Mouse (Mus musculus) myocyte (in vitro differentiated cells): ENCODE measurements at regions not wholly inside any gene's neighbourhood (a gene's known extent, or its start where the extent isn't known, plus 50 kb on each side); places are given as distances from the start of the nearest gene placed in this dataset.
A peak's percentile ranks its signal among the peaks of the same experiment; 100 is the strongest.

Experiments used
- H3K27me3 ChIP-seq: one replicate; pipeline ENCODE4 v1.6.1; 2011; ENCODE audit not compliant: control insufficient read depth, insufficient read depth, insufficient read length
- H3K36me3 ChIP-seq: one replicate; pipeline ENCODE4 v1.6.1; 2011; ENCODE audit not compliant: control insufficient read depth, insufficient read depth
- H3K4me2 ChIP-seq: one replicate; pipeline ENCODE4 v1.6.1; 2011; ENCODE audit warnings: low read depth, control low read depth
- H3K4me3 ChIP-seq: one replicate; pipeline ENCODE4 v1.5.1; 2011; ENCODE audit warnings: mild to moderate bottlenecking, control low read depth, moderate library complexity
- H3K79me2 ChIP-seq: one replicate; pipeline ENCODE4 v1.6.1; 2011; ENCODE audit not compliant: control insufficient read depth, insufficient read depth
- H3ac ChIP-seq: one replicate; pipeline ENCODE4 v1.6.1; 2011; ENCODE audit not compliant: control insufficient read depth, insufficient read length
- CEBPB ChIP-seq: IDR thresholded peaks from 2 replicates; pipeline ENCODE4 v1.6.1; 2011; ENCODE audit warnings: mild to moderate bottlenecking, moderate library complexity; ENCODE audit not compliant: poor library complexity, insufficient read depth, severe bottlenecking
- E2F4 ChIP-seq: IDR thresholded peaks from one replicate; pipeline ENCODE4 v1.6.1; 2011; ENCODE audit warnings: mild to moderate bottlenecking, control low read depth, moderate library complexity; ENCODE audit not compliant: insufficient read depth
- MAX ChIP-seq: IDR thresholded peaks from one replicate; pipeline ENCODE4 v1.6.1; 2011; ENCODE audit warnings: low read depth, mild to moderate bottlenecking, control low read depth
- MYOD1 ChIP-seq, 3 experiments: IDR thresholded peaks; one replicate each; pipeline ENCODE4 v1.6.1; 2011; ENCODE audit warnings: control low read depth in 2 of 3, low read depth in 2 of 3, mild to moderate bottlenecking in 2 of 3, moderate library complexity in 1 of 3; ENCODE audit not compliant: insufficient read length in 2 of 3, control insufficient read depth in 1 of 3
- MYOG ChIP-seq, 3 experiments: IDR thresholded peaks; one replicate each; pipeline ENCODE4 v1.6.1; 2011; ENCODE audit warnings: control low read depth in 2 of 3, low read depth in 2 of 3, mild to moderate bottlenecking in 2 of 3; ENCODE audit not compliant: insufficient read length in 2 of 3, control insufficient read depth in 1 of 3, insufficient read depth in 1 of 3
- POLR2A ChIP-seq: IDR thresholded peaks from one replicate; pipeline ENCODE4 v1.6.1; 2011; ENCODE audit warnings: low read depth, mild to moderate bottlenecking, control low read depth, moderate library complexity; ENCODE audit not compliant: insufficient read length
- POLR2AphosphoS2 ChIP-seq: IDR thresholded peaks from one replicate; pipeline ENCODE4 v1.6.1; 2011; ENCODE audit warnings: low read depth, control low read depth; ENCODE audit not compliant: insufficient read length
- REST ChIP-seq: IDR thresholded peaks from one replicate; pipeline ENCODE4 v1.6.1; 2011; ENCODE audit warnings: mild to moderate bottlenecking, control low read depth, moderate library complexity; ENCODE audit not compliant: insufficient read depth, insufficient read length
- SRF ChIP-seq: IDR thresholded peaks from one replicate; pipeline ENCODE4 v1.6.1; 2011; ENCODE audit warnings: low read depth; ENCODE audit not compliant: control insufficient read depth, insufficient read length
- TCF12 ChIP-seq: IDR thresholded peaks from one replicate; pipeline ENCODE4 v1.6.1; 2011; ENCODE audit warnings: mild to moderate bottlenecking, control low read depth; ENCODE audit not compliant: poor library complexity, insufficient read depth, severe bottlenecking
- TCF3 ChIP-seq: IDR thresholded peaks from one replicate; pipeline ENCODE4 v1.6.1; 2011; ENCODE audit warnings: low read depth, control low read depth; ENCODE audit not compliant: insufficient read length
- USF1 ChIP-seq: IDR thresholded peaks from one replicate; pipeline ENCODE4 v1.6.1; 2011; ENCODE audit warnings: low read depth, mild to moderate bottlenecking, control low read depth, moderate library complexity

GRCm38 (mm10) chr13:51295872-51296271 lies 112.6 kb upstream of the S1pr3 start:
- H3ac ChIP-seq = no peak overlapping the region
- no peak overlapping the region for H3K4me3 ChIP-seq
- H3K79me2 ChIP-seq = no peaks in the 10 kb centered on the region
- TF ChIP-seq TCF12 = no peak
- TF ChIP-seq MAX = no peak
- TF ChIP-seq TCF3 = no peak
- no peak for TF ChIP-seq CEBPB
- no peak for TF ChIP-seq POLR2AphosphoS2
- no peak for TF ChIP-seq SRF
- no peak for TF ChIP-seq POLR2A
- no peak for TF ChIP-seq MYOD1 (IDR thresholded peaks at IDR 0.05; ENCODE audit: control insufficient read depth in 1 of 3, insufficient read length in 2 of 3, low read depth in 2 of 3)
- TF ChIP-seq MYOG (IDR thresholded peaks at IDR 0.05; ENCODE audit: control insufficient read depth in 1 of 3, insufficient read depth in 1 of 3, insufficient read length in 2 of 3, low read depth in 2 of 3) = no peak
- TF ChIP-seq E2F4 = no peak
- no peak for TF ChIP-seq REST
- TF ChIP-seq USF1 = no peak
- H3K27me3 ChIP-seq = no peaks in the 10 kb centered on the region
- peak overlapping the region; percentile 28 for H3K4me2 ChIP-seq
- no peaks in the 10 kb centered on the region for H3K36me3 ChIP-seq

- TF ChIP-seq USF1 (no peak), POLR2A (no peak), POLR2AphosphoS2 (no peak), MAX (no peak), MYOD1 (IDR thresholded peaks at IDR 0.05; ENCODE audit: control insufficient read depth in 1 of 3, insufficient read length in 2 of 3, low read depth in 2 of 3) (no peak), TCF3 (no peak), REST (no peak), SRF (no peak), MYOG (IDR thresholded peaks at IDR 0.05; ENCODE audit: control insufficient read depth in 1 of 3, insufficient read depth in 1 of 3, insufficient read length in 2 of 3, low read depth in 2 of 3) (no peak), E2F4 (no peak), CEBPB (no peak), TCF12 (no peak)
- Histone ChIP-seq H3K36me3 (no peaks in the 10 kb centered on the region), H3K27me3 (no peaks in the 10 kb centered on the region), H3K79me2 (no peaks in the 10 kb centered on the region), H3K4me2 (no peak overlapping the region), H3K4me3 (no peak overlapping the region), H3ac (no peak overlapping the region)
Observed at GRCm38 (mm10) chr13:51297231-51297880, 111.1 kb upstream of the S1pr3 start.

DNA sequence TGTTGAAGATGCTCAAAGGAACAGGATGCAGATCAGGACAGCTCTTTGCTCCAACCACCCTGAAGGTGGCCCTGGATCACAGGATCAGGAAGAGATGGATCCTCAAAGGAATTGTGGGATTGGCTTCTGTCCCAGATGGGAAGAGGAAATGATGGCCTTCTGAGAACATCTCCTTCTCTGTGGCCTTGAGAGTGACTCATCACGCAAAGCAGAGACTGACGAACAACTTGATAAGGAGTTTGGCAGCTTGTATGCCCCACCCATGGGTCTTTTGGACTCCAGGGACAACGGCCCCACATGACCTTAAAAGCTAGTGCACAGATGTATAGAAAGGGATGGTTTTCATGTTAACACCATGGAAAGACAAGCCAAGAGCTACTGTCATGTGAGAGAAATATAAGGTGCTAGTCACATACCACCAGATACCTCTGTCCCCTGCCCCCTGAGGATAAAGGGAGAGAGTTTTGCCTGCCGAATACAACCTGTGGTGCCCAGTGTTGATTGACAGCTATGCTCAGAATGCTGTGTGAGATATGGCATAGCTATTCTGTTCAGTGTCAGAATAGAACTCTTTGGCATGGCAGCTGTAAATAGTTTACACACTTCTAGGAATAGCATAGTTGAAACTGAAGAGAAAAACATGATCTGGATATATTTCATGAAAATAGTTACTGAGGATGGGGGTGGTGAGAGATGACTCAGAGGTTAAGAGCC lies 109.2 kb upstream of the S1pr3 start:
- Histone ChIP-seq H3K4me3 (no peak overlapping the region), H3ac (no peak overlapping the region), H3K27me3 (no peaks in the 10 kb centered on the region), H3K36me3 (no peaks in the 10 kb centered on the region), H3K79me2 (no peaks in the 10 kb centered on the region), H3K4me2 (peak overlapping the region; percentile 20)
- no peak for TF ChIP-seq POLR2A
- TF ChIP-seq TCF12 = no peak
- TF ChIP-seq USF1 = peak; percentile 71
- peak in 1 of 3 experiments; percentile 10 for TF ChIP-seq MYOD1 (IDR thresholded peaks at IDR 0.05; ENCODE audit: control insufficient read depth in 1 of 3, insufficient read length in 2 of 3, low read depth in 2 of 3)

GRCm38 (mm10) chr13:51301476-51301875 lies 107.0 kb upstream of the S1pr3 start:
- TF ChIP-seq USF1 (no peak), TCF12 (no peak), REST (no peak), POLR2A (no peak), TCF3 (no peak), POLR2AphosphoS2 (no peak), MAX (no peak), MYOD1 (IDR thresholded peaks at IDR 0.05; ENCODE audit: control insufficient read depth in 1 of 3, insufficient read length in 2 of 3, low read depth in 2 of 3) (no peak), CEBPB (no peak), SRF (no peak)
- no peaks in the 10 kb centered on the region for H3K27me3 ChIP-seq
- no peak overlapping the region for H3K4me3 ChIP-seq
- no peaks in the 10 kb centered on the region for H3K36me3 ChIP-seq
- no peak overlapping the region for H3ac ChIP-seq
- H3K79me2 ChIP-seq = no peaks in the 10 kb centered on the region
- H3K4me2 ChIP-seq = no peak overlapping the region

- H3K79me2 ChIP-seq = no peaks in the 10 kb centered on the region
Observed at GRCm38 (mm10) chr13:51303112-51303511, 105.3 kb upstream of the S1pr3 start.

More at GRCm38 (mm10) chr13:51303112-51303511, 105.3 kb upstream of the S1pr3 start:
- Histone ChIP-seq H3K36me3 (no peaks in the 10 kb centered on the region), H3K27me3 (no peaks in the 10 kb centered on the region), H3K4me3 (no peak overlapping the region), H3K4me2 (no peak overlapping the region), H3ac (no peak overlapping the region)
- TF ChIP-seq MYOD1 (IDR thresholded peaks at IDR 0.05; ENCODE audit: control insufficient read depth in 1 of 3, insufficient read length in 2 of 3, low read depth in 2 of 3) (no peak), TCF12 (no peak), MYOG (IDR thresholded peaks at IDR 0.05; ENCODE audit: control insufficient read depth in 1 of 3, insufficient read depth in 1 of 3, insufficient read length in 2 of 3, low read depth in 2 of 3) (no peak), USF1 (no peak), SRF (no peak), MAX (no peak), CEBPB (no peak), POLR2AphosphoS2 (no peak), TCF3 (no peak), E2F4 (no peak), POLR2A (no peak), REST (no peak)
